Comparison of ENCODE assay signal across 8 mouse cellular contexts in genomic region chr12:112619686-112620353, GRCm38 (mm10). TPM values are rescaled to one million over a fixed set of nuclear protein-coding genes. Genes with fewer than 3 reads are reported as not detected.
DNase-seq lines count a peak whose midpoint lies in the region; ATAC-seq lines count a peak whose summit lies in the region.

Gene Adssl1 (plus strand): TSS chr12:112620045.

- H3K4me3 ChIP-seq in heart, embryonic 10.5 days: peak within 1 kb of the TSS; percentile 71
- peak within 1 kb of the TSS; percentile 56 for H3K4me3 ChIP-seq in liver, embryonic 15.5 days (replicated peaks)
- peak within 1 kb of the TSS; percentile 43 for H3K4me3 ChIP-seq in neural tube, embryonic 11.5 days (ENCODE audit: low read depth, low read length)

- H3K4me2 ChIP-seq in liver, embryonic 15.5 days: peak within 1 kb of the TSS; percentile 79
- peak within 1 kb of the TSS; percentile 95 for H3K4me2 ChIP-seq in neural tube, embryonic 11.5 days (ENCODE audit: low read depth)

- H3K4me1 ChIP-seq in heart, embryonic 10.5 days: peaks cover 94% of the 10 kb centered on the region
- H3K4me1 ChIP-seq in liver, embryonic 15.5 days (replicated peaks): peaks cover 53% of the 10 kb centered on the region
- H3K4me1 ChIP-seq in neural tube, embryonic 11.5 days (ENCODE audit: control insufficient read depth, insufficient read depth, low read length): peaks cover 16% of the 10 kb centered on the region

- peak; percentile 54 for ATAC-seq in liver, embryonic 15.5 days (ENCODE audit: insufficient read depth)
- ATAC-seq in neural tube, embryonic 11.5 days (ENCODE audit: insufficient read depth, low FRiP score, low TSS enrichment): peak; percentile 56

- peak; percentile 92 for DNase-seq in A20 (ENCODE audit: low read depth, low spot score)
- peak; percentile 64 to 70 for DNase-seq in adrenal gland, adult 18-20 months (ENCODE audit: low spot score in 2 of 2)
- DNase-seq in embryo, embryonic 9.5 days (ENCODE audit: extremely low spot score): peak; percentile 76
- peak; percentile 91 for DNase-seq in heart, embryonic 10.5 days (ENCODE audit: low spot score)
- DNase-seq in kidney, adult 9 months: peak; percentile 48
- peak; percentile 73 for DNase-seq in neural tube, embryonic 11.5 days (ENCODE audit: low spot score)
- peak; percentile 58 for DNase-seq in thymus, postnatal 14 days

- H3K27ac ChIP-seq in heart, embryonic 10.5 days: peak within 1 kb of the TSS; percentile 92
- peak within 1 kb of the TSS; percentile 69 for H3K27ac ChIP-seq in liver, embryonic 15.5 days (replicated peaks)
- no peak within 1 kb of the TSS for H3K27ac ChIP-seq in neural tube, embryonic 11.5 days (ENCODE audit: low read depth, low read length)

- peak within 1 kb of the TSS; percentile 52 for H3K9ac ChIP-seq in liver, embryonic 15.5 days
- peak within 1 kb of the TSS; percentile 69 for H3K9ac ChIP-seq in neural tube, embryonic 11.5 days (ENCODE audit: low read length)

- no peaks in the 10 kb centered on the region for H3K9me3 ChIP-seq in heart, embryonic 10.5 days
- H3K9me3 ChIP-seq in liver, embryonic 15.5 days (replicated peaks): no peaks in the 10 kb centered on the region
- H3K9me3 ChIP-seq in neural tube, embryonic 11.5 days (ENCODE audit: control insufficient read depth, low read length): no peaks in the 10 kb centered on the region

- H3K36me3 ChIP-seq in heart, embryonic 10.5 days: 0 out of 2 replicates have a peak, but pooled peaks cover 6% of the 10 kb centered on the region
- H3K36me3 ChIP-seq in liver, embryonic 15.5 days (replicated peaks): no peaks in the 10 kb centered on the region
- no peaks in the 10 kb centered on the region for H3K36me3 ChIP-seq in neural tube, embryonic 11.5 days (ENCODE audit: control insufficient read depth, insufficient read depth, low read length)

- WGBS in heart, embryonic 10.5 days: 1% methylated on average over 55 of the region's 56 CpGs
- under 1% methylated on average over 56 of the region's 56 CpGs for WGBS in liver, embryonic 15.5 days (ENCODE audit: insufficient replicate concordance)
- WGBS in neural tube, embryonic 11.5 days: under 1% methylated on average over 45 of the region's 56 CpGs

- peaks cover 29% of the 10 kb centered on the region; the same call in 1 of the 2 replicates for H3K27me3 ChIP-seq in heart, embryonic 10.5 days (ENCODE audit: insufficient read depth, poor library complexity, severe bottlenecking)
- peaks cover 38% of the 10 kb centered on the region for H3K27me3 ChIP-seq in liver, embryonic 15.5 days
- H3K27me3 ChIP-seq in neural tube, embryonic 11.5 days (ENCODE audit: control insufficient read depth, insufficient read depth, low read length): peaks cover 19% of the 10 kb centered on the region

RNA-seq across cellular contexts. Expression of gene Adssl1, which starts in this region (rescaled TPM):
- total RNA-seq in adrenal gland, adult 18-20 months (2021): 10 to 100 TPM; 17.1 to 31.3 TPM
- polyA plus RNA-seq in heart, embryonic 10.5 days (2016; fragmentation: Nextera tagmentation; extraction: Ambion mirVana): 57.2 and 99.3 TPM in 2 replicates
- polyA plus RNA-seq in liver, embryonic 15.5 days (2015; fragmentation: Nextera tagmentation; extraction: Ambion mirVana): 13.4 TPM in 2 replicates
- 4.6 and 4.7 TPM in 2 replicates for polyA plus RNA-seq in neural tube, embryonic 11.5 days (2014; fragmentation: Nextera tagmentation; extraction: Ambion mirVana)
